Mouse (Mus musculus) frontal cortex, postnatal 14 days (tissue): ENCODE measurements around the gene Sos2.
A peak's percentile ranks its signal among the peaks of the same experiment; 100 is the strongest.

Experiments
- DNase-seq, 2 experiments: peaks; one replicate each; pipeline ENCODE4 v3.0.0; 2022; ENCODE audit warnings: low spot score in 2 of 2

Sos2 gene

DNA sequence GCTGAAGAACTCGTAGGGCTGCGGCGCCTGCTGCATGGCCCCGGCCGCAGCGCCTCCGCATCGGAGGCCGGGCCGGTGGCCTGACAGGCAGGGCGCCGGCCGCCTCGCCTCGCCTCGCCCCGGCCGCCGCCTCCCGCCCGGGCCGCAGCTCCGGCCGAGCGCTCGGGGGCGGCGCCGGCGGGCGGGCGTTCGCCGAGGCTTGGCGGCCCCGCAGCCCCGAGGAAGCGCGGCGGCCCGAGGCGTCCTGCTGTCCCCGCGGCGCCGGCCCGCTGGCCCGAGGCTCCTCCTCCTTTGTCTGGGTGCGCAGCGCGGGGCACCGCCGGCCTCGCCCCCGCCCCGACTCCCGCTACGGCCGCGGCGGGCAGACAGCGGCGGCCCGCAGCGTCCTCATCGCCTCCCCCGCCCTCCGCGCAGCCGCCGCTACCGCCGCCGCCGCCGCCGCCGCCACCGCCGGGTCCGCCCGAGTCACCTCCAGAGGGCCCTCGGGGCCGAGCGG, at the start of gene Sos2:
Gene Sos2, minus strand, starts transcription at position 287 of the 496 bp plus-strand sequence.
- peak in 1 of 2 experiments; percentile 17 for DNase-seq

DNA sequence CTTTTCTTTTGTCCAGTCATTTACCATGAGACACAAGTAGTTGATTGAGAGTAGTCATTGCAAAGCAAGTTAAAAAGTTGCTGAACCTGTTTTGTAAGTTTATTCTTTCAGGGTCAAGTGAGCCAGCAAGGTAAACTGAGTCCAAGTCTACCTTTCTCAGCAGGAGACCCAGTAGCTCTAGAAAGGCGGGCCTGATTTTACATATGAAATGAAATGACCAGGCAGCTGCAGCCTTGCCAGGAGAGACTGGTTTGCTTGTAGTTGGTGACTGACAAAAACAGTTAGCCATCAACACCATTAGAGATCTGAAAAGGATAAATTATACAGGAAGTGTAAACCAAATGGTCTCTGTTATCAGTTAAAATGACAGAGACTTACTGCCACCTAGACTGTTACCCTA, 48.7 kb upstream of the Sos2 start:
- DNase-seq = no peak

DNA sequence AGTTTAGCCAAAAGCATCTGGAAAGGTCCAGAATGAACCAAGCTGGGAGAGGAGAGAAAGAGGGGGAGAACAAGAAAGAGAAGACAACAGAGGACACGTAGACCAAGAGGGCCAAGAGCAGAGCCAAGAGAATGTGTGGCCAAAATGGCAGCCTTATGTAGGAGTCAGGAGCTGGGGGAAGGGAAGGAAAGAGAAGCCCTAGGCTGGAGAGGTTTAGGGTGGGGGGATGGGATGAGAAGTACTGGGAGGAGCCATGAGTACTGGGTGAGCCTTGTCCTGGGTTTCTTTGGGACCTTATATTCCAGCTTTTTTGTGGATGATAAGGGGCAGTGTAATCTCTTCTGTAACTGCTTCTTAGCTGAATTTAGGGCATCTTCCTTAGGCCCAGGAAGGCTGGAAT, 47.6 kb upstream of the Sos2 start:
- DNase-seq = no peak

GRCm38 (mm10) chr12:69724711-69725460, 43.2 kb upstream of the Sos2 start, which contains the start of the genes L2hgdh and Atp5s:
TSS of gene L2hgdh (minus strand) at chr12:69724873.
TSS of gene Atp5s (plus strand) at chr12:69724950.
- peak; percentile 88 to 94 for DNase-seq

GRCm38 (mm10) chr12:69724018-69724710, 42.5 kb upstream of the Sos2 start:
- no peak for DNase-seq

GRCm38 (mm10) chr12:69723376-69723775, 41.7 kb upstream of the Sos2 start:
- DNase-seq = no peak

GRCm38 (mm10) chr12:69722857-69723256, 41.2 kb upstream of the Sos2 start:
- DNase-seq = no peak

- no peak for DNase-seq
Observed at GRCm38 (mm10) chr12:69713628-69714027, 32.0 kb upstream of the Sos2 start.

GRCm38 (mm10) chr12:69704799-69705458, 23.3 kb upstream of the Sos2 start:
- no peak for DNase-seq

- DNase-seq = no peak
Observed at GRCm38 (mm10) chr12:69698352-69698751, 16.7 kb upstream of the Sos2 start.

GRCm38 (mm10) chr12:69696746-69697145, 15.1 kb upstream of the Sos2 start:
- peak in 1 of 2 experiments; percentile 13 for DNase-seq

DNA sequence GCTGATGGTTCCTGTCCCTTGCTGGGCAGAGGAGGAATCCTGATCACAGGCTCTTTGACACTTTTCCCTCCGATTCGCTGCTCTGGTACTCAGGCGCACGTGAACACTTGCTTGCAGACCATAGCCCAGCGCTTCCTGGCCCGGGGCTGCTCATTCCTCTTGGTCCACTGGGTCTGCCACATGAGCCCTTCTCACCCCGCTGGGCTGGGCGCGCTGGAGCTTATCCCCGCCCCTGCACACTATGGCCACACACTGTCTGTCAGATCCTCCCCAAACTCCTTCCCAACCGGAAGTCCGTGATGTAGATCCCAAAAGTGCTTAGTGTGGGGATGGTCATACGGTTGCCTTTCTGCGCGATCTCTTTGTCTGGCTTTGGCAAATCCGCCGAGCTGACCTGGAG, 11.8 kb upstream of the Sos2 start:
- DNase-seq = no peak

DNA sequence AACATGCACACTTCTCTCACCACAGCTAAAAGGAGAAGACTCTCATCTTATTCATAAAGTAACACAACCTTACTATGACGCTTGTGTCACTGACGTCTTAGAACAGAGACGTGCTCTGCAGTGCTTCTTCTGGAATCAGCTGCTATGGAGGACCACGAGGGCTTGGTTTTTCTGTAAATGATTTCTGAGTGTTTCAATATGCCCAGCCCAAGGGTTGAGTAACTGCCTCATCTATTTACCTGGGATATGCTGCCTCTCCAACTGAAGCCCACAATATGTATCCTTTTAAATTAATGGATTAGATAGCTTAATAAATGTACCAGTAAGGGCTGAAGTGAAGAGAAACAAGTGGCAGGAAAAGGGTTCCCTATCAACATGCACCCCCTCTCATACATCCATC, 9.1 kb upstream of the Sos2 start:
- no peak for DNase-seq

GRCm38 (mm10) chr12:69689094-69689493, 7.4 kb upstream of the Sos2 start:
- no peak for DNase-seq

DNA sequence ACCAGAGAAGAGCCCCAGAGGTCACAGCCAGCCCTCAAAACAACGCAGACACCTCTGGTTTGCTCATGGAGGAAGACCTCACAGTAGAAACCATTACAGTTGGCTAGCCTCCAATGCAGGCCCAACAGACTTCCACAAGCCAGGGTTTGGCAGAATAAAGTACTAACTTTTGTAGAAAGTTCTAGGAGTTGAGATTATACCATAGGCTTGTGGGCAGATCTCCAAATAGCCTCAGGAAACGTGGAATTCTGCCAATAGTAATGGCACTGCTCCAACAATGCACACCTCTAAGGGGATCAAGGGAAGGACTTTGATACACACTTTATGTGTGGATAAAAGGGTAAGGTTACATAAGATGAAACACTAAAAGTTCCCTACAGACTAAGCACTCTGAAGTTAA, 6.7 kb upstream of the Sos2 start:
- no peak for DNase-seq

DNA sequence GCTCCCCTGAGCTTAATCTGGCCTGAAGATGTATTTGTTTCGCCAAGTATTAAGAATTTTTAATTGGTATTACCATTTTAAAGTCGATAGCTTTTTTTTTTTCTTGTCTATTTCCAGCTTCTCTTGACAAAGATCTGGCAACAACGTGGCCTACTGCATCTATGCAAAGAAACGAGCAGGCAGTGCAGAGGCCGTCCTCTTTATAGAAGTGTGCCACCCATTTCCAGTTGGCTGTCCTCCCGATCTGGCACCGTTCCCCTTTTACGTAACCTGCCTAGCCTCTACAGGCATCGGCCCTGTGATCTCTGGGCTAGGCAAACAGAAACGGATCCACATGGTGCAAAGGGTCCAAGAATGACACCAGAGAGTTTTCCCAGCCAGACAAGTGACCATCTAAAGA, 1.9 kb upstream of the Sos2 start:
- DNase-seq = peak; percentile 19 to 41

GRCm38 (mm10) chr12:69682788-69683419, 1.3 kb upstream of the Sos2 start:
- DNase-seq = no peak

- peak; percentile 50 to 71 for DNase-seq
Observed at GRCm38 (mm10) chr12:69682065-69682787, 574 bp upstream of the Sos2 start.

- peak in 1 of 2 experiments; percentile 7 for DNase-seq
Observed at GRCm38 (mm10) chr12:69680635-69681565, 752 bp downstream of the Sos2 start.

- DNase-seq = no peak
Observed at GRCm38 (mm10) chr12:69676157-69676556, 5.5 kb downstream of the Sos2 start.
